15 mouse cellular contexts compared by ENCODE assay signal in the genomic region with DNA sequence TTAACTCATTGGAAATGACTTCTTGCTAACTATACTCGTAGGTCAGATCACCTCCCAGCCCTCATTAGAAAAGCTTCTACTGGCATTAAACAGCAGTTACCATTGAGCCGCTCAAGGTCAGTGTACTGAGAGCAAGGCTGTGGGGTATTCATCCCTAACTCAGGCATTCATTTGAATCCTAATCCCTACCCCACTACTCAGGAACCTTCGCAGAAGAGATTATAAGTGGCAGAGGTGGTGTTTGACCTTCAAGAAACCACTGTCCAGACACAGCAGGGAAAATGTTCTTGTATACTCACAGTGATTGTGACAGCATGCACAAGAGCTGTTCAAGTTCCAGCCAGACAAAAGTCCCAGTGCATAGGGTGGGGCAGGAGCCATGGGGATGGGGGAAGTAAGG.
"Had no signal": no experiment of that assay in that cellular context is flagged by ENCODE, and none has a peak within 500 bp of the region (broad histone marks: within the 10 kb centered on the region; RNA-seq: fewer than 3 reads in every experiment).

No protein-coding gene starts in this region.

- ATAC-seq: liver, postnatal 0 days; lung, postnatal 0 days; midbrain, embryonic 16.5 days had no signal

- DNase-seq: liver, postnatal 0 days; lung, adult 2 months; lung, postnatal 14 days; lung, postnatal 36 days; midbrain, embryonic 14.5 days; retina, postnatal 1 day; right cerebral cortex, adult 18-20 months; right cerebral cortex, postnatal 25 days; right cerebral cortex, postnatal 4 days; spleen, adult 18-20 months; thymus, adult 18-20 months; thymus, postnatal 14 days; thymus, postnatal 36 days had no signal
